Mouse (Mus musculus) hindbrain, postnatal 0 days (tissue): Measurements from ENCODE around the gene Shkbp1. TPM values are rescaled to one million over a fixed set of nuclear protein-coding genes. Genes with fewer than 3 reads are reported as not detected.

Experiments
- ATAC-seq: fragments of 200-750 bp; cut with Nextera tagmentation; 2 replicates; pipeline ENCODE4 v1.8.0; 2017; ENCODE audit warnings: mild to moderate bottlenecking, moderate TSS enrichment, moderate library complexity
- DNase-seq: peaks from one replicate; pipeline ENCODE4 v3.0.0-alpha.2; 2015; ENCODE audit warnings: low spot score
- H3K27ac ChIP-seq: fragments of 300-500 bp; sonication (generic); 2 replicates; pipeline ENCODE4 v1.5.1; 2014; ENCODE audit warnings: mild to moderate bottlenecking
- H3K27me3 ChIP-seq: fragments of 300-500 bp; sonication (generic); 2 replicates; pipeline ENCODE4 v1.6.1; 2014; ENCODE audit warnings: low read length, mixed read lengths; ENCODE audit not compliant: insufficient read depth
- H3K36me3 ChIP-seq: fragments of 300-500 bp; sonication (generic); 2 replicates; pipeline ENCODE4 v1.6.1; 2014; ENCODE audit warnings: low read length, mixed read lengths; ENCODE audit not compliant: insufficient read depth
- H3K4me1 ChIP-seq: fragments of 300-500 bp; sonication (generic); 2 replicates; pipeline ENCODE4 v1.6.1; 2014; ENCODE audit warnings: antibody characterized with exemption, low read length, mixed read lengths; ENCODE audit not compliant: insufficient read depth
- H3K4me2 ChIP-seq: fragments of 300-500 bp; sonication (generic); 2 replicates; pipeline ENCODE4 v1.6.1; 2014; ENCODE audit warnings: low read depth, mild to moderate bottlenecking, low read length, moderate library complexity, mixed read lengths
- H3K4me3 ChIP-seq: fragments of 300-500 bp; sonication (generic); 2 replicates; pipeline ENCODE4 v1.5.1; 2014; ENCODE audit warnings: low read length
- H3K9ac ChIP-seq: fragments of 300-500 bp; sonication (generic); replicated peaks from 2 replicates; pipeline ENCODE4 v1.6.1; 2014; ENCODE audit warnings: mild to moderate bottlenecking, low read length, moderate library complexity, mixed read lengths
- H3K9me3 ChIP-seq: fragments of 300-500 bp; sonication (generic); 2 replicates; pipeline ENCODE4 v1.6.1; 2016; ENCODE audit warnings: low read length, mixed read lengths
- CTCF ChIP-seq: IDR thresholded peaks from 2 replicates; pipeline ENCODE4 v1.5.1; 2016; ENCODE audit warnings: antibody characterized with exemption, control low read depth, low read depth
- WGBS: fragments of 180-500 bp; shearing (Covaris S2); extraction: QIAGEN DNeasy Blood & Tissue Kit; methylation state at CpG from one replicate; pipeline ENCODE4 v1.1.7; 2014; 5-methylcytosine and 5-hydroxymethylcytosine counted together
- polyA plus RNA-seq: library from polyadenylated mRNA; unstranded; fragments of >200 nt; fragmentation: Nextera tagmentation; extraction: Ambion mirVana; gene quantifications from 2 replicates; pipeline ENCODE4 v1.2.1, GENCODE M21; 2015
- total RNA-seq: library from RNA; depleted of rRNA; stranded (reverse); fragments of >200 nt; gene quantifications from 2 replicates; pipeline ENCODE4 v1.2.3, GENCODE M21; 2014

Shkbp1 gene
- total and polyA plus RNA-seq, 2 experiments from 2014 or later, result 20.2 to 31.2 TPM

GRCm38 (mm10) chr7:27383233-27383632, 27.4 kb upstream of the Shkbp1 start:
- no peak for ATAC-seq
- no peak for TF ChIP-seq CTCF
- Histone ChIP-seq H3K36me3 (no peaks in the 10 kb centered on the region), H3K4me2 (no peak overlapping the region), H3K27me3 (no peaks in the 10 kb centered on the region), H3K9me3 (no peaks in the 10 kb centered on the region), H3K9ac (no peak overlapping the region), H3K4me1 (no peaks in the 10 kb centered on the region), H3K27ac (no peak overlapping the region), H3K4me3 (no peak overlapping the region)
- no peak for DNase-seq
- WGBS, result 74% methylated on average over 1 of the region's 1 CpGs

GRCm38 (mm10) chr7:27381560-27381959, 25.7 kb upstream of the Shkbp1 start:
- ATAC-seq (no peak), DNase-seq (no peak)
- no peaks in the 10 kb centered on the region for H3K36me3 ChIP-seq
- no peaks in the 10 kb centered on the region for H3K4me1 ChIP-seq
- no peaks in the 10 kb centered on the region for H3K9me3 ChIP-seq
- TF ChIP-seq CTCF, result no peak
- H3K27me3 ChIP-seq, result no peaks in the 10 kb centered on the region
- no peak overlapping the region for H3K4me3 ChIP-seq
- 65% methylated on average over 4 of the region's 4 CpGs for WGBS
- no peak overlapping the region for H3K4me2 ChIP-seq
- no peak overlapping the region for H3K27ac ChIP-seq
- H3K9ac ChIP-seq, result no peak overlapping the region

- H3K4me2 ChIP-seq, result no peak overlapping the region
- peaks cover 1% of the 10 kb centered on the region; the same call in 1 of the 2 replicates for H3K27me3 ChIP-seq
- H3K36me3 ChIP-seq, result no peaks in the 10 kb centered on the region
- DNase-seq (no peak), ATAC-seq (no peak)
- TF ChIP-seq CTCF, result no peak
- H3K9me3 ChIP-seq, result no peaks in the 10 kb centered on the region
- H3K27ac ChIP-seq, result no peak overlapping the region
- no peak overlapping the region for H3K9ac ChIP-seq
- 29% methylated on average over 1 of the region's 1 CpGs for WGBS
- no peak overlapping the region for H3K4me3 ChIP-seq
- no peaks in the 10 kb centered on the region for H3K4me1 ChIP-seq
Measured at GRCm38 (mm10) chr7:27381009-27381408, 25.2 kb upstream of the Shkbp1 start.

- ATAC-seq (no peak), DNase-seq (no peak)
- Histone ChIP-seq H3K9ac (no peak overlapping the region), H3K4me2 (no peak overlapping the region), H3K36me3 (no peaks in the 10 kb centered on the region), H3K9me3 (no peaks in the 10 kb centered on the region), H3K4me1 (no peaks in the 10 kb centered on the region), H3K4me3 (no peak overlapping the region), H3K27me3 (peaks cover 11% of the 10 kb centered on the region; the same call in 1 of the 2 replicates), H3K27ac (no peak overlapping the region)
- TF ChIP-seq CTCF, result no peak
- 63% methylated on average over 6 of the region's 6 CpGs for whole genome bisulfite sequencing
Measured at GRCm38 (mm10) chr7:27379836-27380235, 24.0 kb upstream of the Shkbp1 start.

GRCm38 (mm10) chr7:27378431-27378830, 22.6 kb upstream of the Shkbp1 start:
- ATAC-seq (no peak), DNase-seq (peak; percentile 82)
- Histone ChIP-seq H3K4me3 (no peak overlapping the region), H3K9me3 (no peaks in the 10 kb centered on the region), H3K4me1 (no peaks in the 10 kb centered on the region), H3K4me2 (no peak overlapping the region), H3K27me3 (peaks cover 23% of the 10 kb centered on the region), H3K36me3 (no peaks in the 10 kb centered on the region), H3K9ac (no peak overlapping the region), H3K27ac (no peak overlapping the region)
- WGBS, result 28% methylated on average over 4 of the region's 4 CpGs
- TF ChIP-seq CTCF, result peak; percentile 84

- peaks cover 51% of the 10 kb centered on the region for H3K27me3 ChIP-seq
- H3K4me2 ChIP-seq, result no peak overlapping the region
- no peak overlapping the region for H3K4me3 ChIP-seq
- 8% methylated on average over 21 of the region's 22 CpGs for WGBS
- peaks cover 15% of the 10 kb centered on the region; the same call in 1 of the 2 replicates for H3K36me3 ChIP-seq
- no peak for DNase-seq
- no peaks in the 10 kb centered on the region for H3K9me3 ChIP-seq
- H3K27ac ChIP-seq, result no peak overlapping the region
- TF ChIP-seq CTCF, result no peak
- no peak overlapping the region for H3K9ac ChIP-seq
- H3K4me1 ChIP-seq, result no peaks in the 10 kb centered on the region
- no peak for ATAC-seq
Measured at GRCm38 (mm10) chr7:27375274-27375673, 19.5 kb upstream of the Shkbp1 start.

- H3K36me3 ChIP-seq, result peaks cover 35% of the 10 kb centered on the region; the same call in 1 of the 2 replicates
- H3K27me3 ChIP-seq, result peaks cover 73% of the 10 kb centered on the region
- H3K27ac ChIP-seq, result no peak overlapping the region
- DNase-seq (no peak), ATAC-seq (no peak)
- no peak for TF ChIP-seq CTCF
- H3K4me2 ChIP-seq, result no peak overlapping the region
- 19% methylated on average over 44 of the region's 44 CpGs for WGBS
- H3K9me3 ChIP-seq, result 0 out of 2 replicates have a peak, but pooled peaks cover 4% of the 10 kb centered on the region
- H3K4me3 ChIP-seq, result no peak overlapping the region
- H3K4me1 ChIP-seq, result no peaks in the 10 kb centered on the region
- no peak overlapping the region for H3K9ac ChIP-seq
Measured at GRCm38 (mm10) chr7:27371715-27372462, 16.1 kb upstream of the Shkbp1 start.
